Mouse (Mus musculus): ENCODE data around the gene Ramp3.

- TF ChIP-seq CTCF (conservative IDR thresholded peaks at IDR 0.05; ENCODE audit: insufficient read depth, insufficient read length, low read depth, low read length) = no peak
- no peak for TF ChIP-seq POLR2A (IDR thresholded peaks at IDR 0.05; ENCODE audit: low read depth, low read length)
Observed at GRCm38 (mm10) chr11:6706796-6707195, 48.5 kb downstream of the Ramp3 start.
